In the genomic region with DNA sequence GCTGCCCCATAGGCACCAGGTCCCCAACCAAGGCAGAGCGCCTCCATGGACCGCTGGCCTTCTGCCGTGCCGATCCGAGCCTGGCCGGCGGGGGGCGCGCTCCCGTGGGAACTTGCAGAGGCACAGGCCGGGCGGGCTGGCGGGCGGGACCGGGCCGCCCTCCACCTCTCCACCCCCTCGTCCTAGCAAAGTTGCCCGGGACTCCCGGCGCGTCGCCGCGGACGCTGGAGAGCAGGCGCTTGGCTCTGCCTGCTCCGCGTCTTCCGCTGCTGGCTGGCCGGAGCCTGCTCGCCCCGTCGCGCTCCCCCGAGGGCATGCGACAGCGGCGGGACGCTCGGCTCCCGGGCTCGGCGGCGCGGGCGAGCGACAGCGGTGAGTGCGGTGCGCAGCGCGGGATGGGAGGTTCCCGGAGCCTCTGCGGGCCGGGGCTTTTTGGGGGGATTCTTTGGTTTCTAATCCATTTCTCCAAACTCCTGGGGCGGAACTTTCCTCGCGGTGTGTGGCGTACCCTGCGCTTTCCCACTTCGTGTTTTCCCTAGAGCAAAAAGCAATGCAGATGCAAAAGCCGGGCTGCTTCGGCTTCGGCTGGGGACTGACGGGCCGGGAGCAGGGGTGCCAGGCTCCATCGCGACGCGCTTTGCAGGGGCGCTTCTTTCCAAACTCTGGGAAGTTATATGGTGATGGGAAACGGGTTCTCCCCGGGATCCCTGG, we compare ENCODE assay signal across 8 mouse cellular contexts. TPM values are rescaled to one million over a fixed set of nuclear protein-coding genes. Genes with fewer than 3 reads are reported as not detected.
DNase-seq lines count a peak whose midpoint lies in the region; ATAC-seq lines count a peak whose summit lies in the region.

A gene (plus strand): TSS at position 188 of the 711 bp plus-strand sequence.

- no peaks in the 10 kb centered on the region for H3K36me3 ChIP-seq in forebrain, embryonic 16.5 days (ENCODE audit: control insufficient read depth, insufficient read depth)

- H3K27me3 ChIP-seq in forebrain, embryonic 16.5 days (replicated peaks; ENCODE audit: control insufficient read depth, insufficient read depth, low read length): peaks cover 26% of the 10 kb centered on the region

- peaks cover 11% of the 10 kb centered on the region for H3K4me1 ChIP-seq in forebrain, embryonic 16.5 days (replicated peaks; ENCODE audit: control insufficient read depth, insufficient read depth, low read length)

- peak; percentile 54 for DNase-seq in CD4-positive helper T cell, adult 2 months (ENCODE audit: low read depth, low spot score)
- peak; percentile 37 to 40 for DNase-seq in adrenal gland, postnatal 4 days (ENCODE audit: low spot score in 2 of 2)
- DNase-seq in heart, postnatal 36 days: peak; percentile 51 to 55
- DNase-seq in layer of hippocampus, postnatal 14 days (ENCODE audit: low spot score in 2 of 2): peak; percentile 28
- peak; percentile 84 for DNase-seq in lung, postnatal 14 days
- DNase-seq in right cerebral cortex, adult 18-20 months: peak; percentile 12
- peak; percentile 81 for DNase-seq in urinary bladder, postnatal 25 days (ENCODE audit: low spot score)

- intact Hi-C loops in heart, postnatal 36 days (cut with DNase I): no loop called here

- peak within 1 kb of the TSS; percentile 63 for H3K4me2 ChIP-seq in forebrain, embryonic 16.5 days (ENCODE audit: low read length)

- peak within 1 kb of the TSS; percentile 39 for H3K9ac ChIP-seq in forebrain, embryonic 16.5 days (replicated peaks; ENCODE audit: low read depth, low read length)

- peak; percentile 80 for ATAC-seq in forebrain, embryonic 16.5 days

- H3K27ac ChIP-seq in forebrain, embryonic 16.5 days (ENCODE audit: low read length): no peak within 1 kb of the TSS

- peak within 1 kb of the TSS; percentile 40 for H3K4me3 ChIP-seq in forebrain, embryonic 16.5 days (replicated peaks; ENCODE audit: low read length)

- no peaks in the 10 kb centered on the region for H3K9me3 ChIP-seq in forebrain, embryonic 16.5 days (ENCODE audit: control insufficient read depth, low read length)

- WGBS in forebrain, embryonic 16.5 days: under 1% methylated on average over 71 of the region's 73 CpGs

RNA-seq across cellular contexts. Expression of the gene that starts here (rescaled TPM):
- 1 to 10 TPM in 1 of 2 experiments, under 1 TPM in 1; 0.51 to 1.5 TPM for total RNA-seq in adrenal gland, postnatal 4 days (2021)
- polyA plus RNA-seq in forebrain, embryonic 16.5 days (2015; fragmentation: Nextera tagmentation; extraction: Ambion mirVana): 0.30 and 0.35 TPM in 2 replicates
- under 1 TPM; 0.24 to 0.28 TPM for total RNA-seq in heart, postnatal 36 days (2021)
- 1 to 10 TPM; 1.3 to 1.6 TPM for total RNA-seq in layer of hippocampus, postnatal 14 days (2021)

Comparison
In these comparisons a context has a peak if more than half of its experiments do, and no peak if none do; other contexts are left out.
1. Peak in ATAC-seq, H3K4me3 ChIP-seq, H3K9ac ChIP-seq and H3K4me2 ChIP-seq in forebrain, embryonic 16.5 days; RNA of the gene not detected or under 1 TPM.
2. Peak in DNase-seq in heart, postnatal 36 days; RNA of the gene not detected or under 1 TPM.
3. DNase-seq: peak in every context shown above with its lines; median percentile 84 in lung, postnatal 14 days; 81 in urinary bladder, postnatal 25 days; 54 in CD4-positive helper T cell, adult 2 months; 53 in heart, postnatal 36 days; 38 in adrenal gland, postnatal 4 days; 28 in layer of hippocampus, postnatal 14 days; 12 in right cerebral cortex, adult 18-20 months.